Mouse (Mus musculus) retina, postnatal 7 days (tissue): ENCODE data around the gene Aym1.
"Not testable (repeated sequence)": the region's sequence is repeated elsewhere in the genome, so short reads cannot be mapped to it uniquely, and the experiment has no call there.

ENCODE experiments used
- DNase-seq: peaks from one replicate; pipeline ENCODE4 v3.0.0-alpha.2; 2012; ENCODE audit warnings: low read depth, low spot score

Aym1 gene

GRCm38 (mm10) chr5:113354311-113354710 lies 2.8 kb upstream of the Aym1 start:
- DNase-seq: no peak

GRCm38 (mm10) chr5:113357656-113358055 lies 562 bp downstream of the Aym1 start:
- DNase-seq: no peak

- DNase-seq: no peak
Measured at GRCm38 (mm10) chr5:113358833-113359232, 1.7 kb downstream of the Aym1 start.

- DNase-seq: no peak
Measured at GRCm38 (mm10) chr5:113361283-113361682, 4.2 kb downstream of the Aym1 start.

- DNase-seq: no peak
Measured at GRCm38 (mm10) chr5:113362258-113362996, 5.3 kb downstream of the Aym1 start.

- no peak for DNase-seq
Measured at GRCm38 (mm10) chr5:113363177-113363576, 6.1 kb downstream of the Aym1 start.

- peak; percentile 68 for DNase-seq
Measured at GRCm38 (mm10) chr5:113365921-113366320, 8.8 kb downstream of the Aym1 start.

- DNase-seq: not testable (repeated sequence)
Measured at GRCm38 (mm10) chr5:113367726-113368125, 10.6 kb downstream of the Aym1 start.

GRCm38 (mm10) chr5:113369262-113369868 lies 12.3 kb downstream of the Aym1 start:
- no peak for DNase-seq

- no peak for DNase-seq
Measured at GRCm38 (mm10) chr5:113372449-113372848, 15.4 kb downstream of the Aym1 start.

GRCm38 (mm10) chr5:113372995-113373950 lies 16.2 kb downstream of the Aym1 start:
- peak; percentile 58 for DNase-seq

GRCm38 (mm10) chr5:113374290-113374689 lies 17.2 kb downstream of the Aym1 start:
- DNase-seq: no peak

- peak; percentile 42 for DNase-seq
Measured at GRCm38 (mm10) chr5:113375783-113376182, 18.7 kb downstream of the Aym1 start.

GRCm38 (mm10) chr5:113376292-113376691 lies 19.2 kb downstream of the Aym1 start:
- DNase-seq: no peak

- DNase-seq: no peak
Measured at GRCm38 (mm10) chr5:113379416-113379815, 22.3 kb downstream of the Aym1 start.

- DNase-seq: no peak
Measured at GRCm38 (mm10) chr5:113380553-113380952, 23.5 kb downstream of the Aym1 start.

GRCm38 (mm10) chr5:113382580-113382979 lies 25.5 kb downstream of the Aym1 start:
- DNase-seq: no peak

GRCm38 (mm10) chr5:113393766-113394165 lies 36.7 kb downstream of the Aym1 start:
- DNase-seq: no peak

GRCm38 (mm10) chr5:113396286-113396934 lies 39.3 kb downstream of the Aym1 start:
- DNase-seq: peak; percentile 47

- DNase-seq: no peak
Measured at GRCm38 (mm10) chr5:113397443-113398317, 40.6 kb downstream of the Aym1 start.

GRCm38 (mm10) chr5:113402702-113403101 lies 45.6 kb downstream of the Aym1 start:
- DNase-seq: no peak
